Mouse (Mus musculus) intestine, postnatal 0 days (tissue): ENCODE results near the gene Srm. TPM values are rescaled to one million over a fixed set of nuclear protein-coding genes. Genes with fewer than 3 reads are reported as not detected.
A peak's percentile ranks its signal among the peaks of the same experiment; 100 is the strongest.

Experiments used
- ATAC-seq: fragments of 200-750 bp; cut with Nextera tagmentation; 2 replicates; pipeline ENCODE4 v1.8.0; 2017; ENCODE audit warnings: mild to moderate bottlenecking, moderate TSS enrichment, moderate library complexity
- H3K27ac ChIP-seq: fragments of 300-500 bp; sonication (generic); 2 replicates; pipeline ENCODE4 v1.5.1; 2014; ENCODE audit warnings: mild to moderate bottlenecking, low read depth, low read length, moderate library complexity
- H3K27me3 ChIP-seq: fragments of 300-500 bp; sonication (generic); replicated peaks from 2 replicates; pipeline ENCODE4 v1.6.1; 2014; ENCODE audit warnings: low read length, mixed read lengths; ENCODE audit not compliant: control insufficient read depth, insufficient read depth
- H3K36me3 ChIP-seq: fragments of 300-500 bp; sonication (generic); 2 replicates; pipeline ENCODE4 v1.6.1; 2014; ENCODE audit warnings: mild to moderate bottlenecking, moderate library complexity; ENCODE audit not compliant: control insufficient read depth, insufficient read depth
- H3K4me1 ChIP-seq: fragments of 300-500 bp; sonication (generic); replicated peaks from 2 replicates; pipeline ENCODE4 v1.6.1; 2014; ENCODE audit warnings: antibody characterized with exemption, low read length, mixed read lengths; ENCODE audit not compliant: control insufficient read depth, insufficient read depth
- H3K4me2 ChIP-seq: fragments of 300-500 bp; sonication (generic); replicated peaks from 2 replicates; pipeline ENCODE4 v1.6.1; 2014; ENCODE audit warnings: low read depth, mild to moderate bottlenecking, moderate library complexity
- H3K4me3 ChIP-seq: fragments of 300-500 bp; sonication (generic); 2 replicates; pipeline ENCODE4 v1.5.1; 2014; ENCODE audit warnings: low read depth, low read length
- H3K9ac ChIP-seq: fragments of 300-500 bp; sonication (generic); 2 replicates; pipeline ENCODE4 v1.6.1; 2014; ENCODE audit warnings: mild to moderate bottlenecking, low read depth, low read length
- H3K9me3 ChIP-seq: fragments of 300-500 bp; sonication (generic); 2 replicates; pipeline ENCODE4 v1.6.1; 2016; ENCODE audit warnings: mixed run types; ENCODE audit not compliant: control insufficient read depth
- CTCF ChIP-seq: sonication (generic); IDR thresholded peaks from 2 replicates; pipeline ENCODE4 v1.5.1; 2016; ENCODE audit warnings: low read depth, mild to moderate bottlenecking, control low read depth, antibody characterized with exemption, moderate library complexity
- WGBS: fragments of 180-500 bp; shearing (Covaris S2); extraction: QIAGEN DNeasy Blood & Tissue Kit; methylation state at CpG from one replicate; pipeline ENCODE4 v1.1.7; 2014; 5-methylcytosine and 5-hydroxymethylcytosine counted together
- polyA plus RNA-seq: library from polyadenylated mRNA; unstranded; fragments of >200 nt; fragmentation: Nextera tagmentation; extraction: Ambion mirVana; gene quantifications from 2 replicates; pipeline ENCODE4 v1.2.1, GENCODE M21; 2015

The Srm gene
- polyA plus RNA-seq, 1 experiment from 2014 or later: 50.5 TPM

DNA sequence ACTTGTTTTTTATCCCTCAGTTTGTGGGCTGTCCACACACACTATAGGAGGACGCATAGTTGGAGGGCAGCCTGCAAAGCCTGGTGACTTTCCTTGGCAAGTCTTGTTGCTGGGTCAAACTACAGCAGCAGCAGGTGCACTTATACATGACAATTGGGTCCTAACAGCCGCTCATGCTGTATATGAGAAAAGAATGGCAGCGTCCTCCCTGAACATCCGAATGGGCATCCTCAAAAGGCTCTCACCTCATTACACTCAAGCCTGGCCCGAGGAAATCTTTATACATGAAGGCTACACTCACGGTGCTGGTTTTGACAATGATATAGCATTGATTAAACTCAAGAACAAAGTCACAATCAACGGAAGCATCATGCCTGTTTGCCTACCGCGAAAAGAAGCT, 22.4 kb downstream of the Srm start:
- H3K9ac ChIP-seq: no peak overlapping the region
- H3K36me3 ChIP-seq: peaks cover 51% of the 10 kb centered on the region
- TF ChIP-seq CTCF: no peak
- no peaks in the 10 kb centered on the region for H3K27me3 ChIP-seq
- ATAC-seq: no peak
- no peak overlapping the region for H3K4me3 ChIP-seq
- H3K4me2 ChIP-seq: no peak overlapping the region
- WGBS: 83% methylated on average over 9 of the region's 9 CpGs
- H3K27ac ChIP-seq: no peak overlapping the region
- H3K9me3 ChIP-seq: no peaks in the 10 kb centered on the region
- H3K4me1 ChIP-seq: no peaks in the 10 kb centered on the region

DNA sequence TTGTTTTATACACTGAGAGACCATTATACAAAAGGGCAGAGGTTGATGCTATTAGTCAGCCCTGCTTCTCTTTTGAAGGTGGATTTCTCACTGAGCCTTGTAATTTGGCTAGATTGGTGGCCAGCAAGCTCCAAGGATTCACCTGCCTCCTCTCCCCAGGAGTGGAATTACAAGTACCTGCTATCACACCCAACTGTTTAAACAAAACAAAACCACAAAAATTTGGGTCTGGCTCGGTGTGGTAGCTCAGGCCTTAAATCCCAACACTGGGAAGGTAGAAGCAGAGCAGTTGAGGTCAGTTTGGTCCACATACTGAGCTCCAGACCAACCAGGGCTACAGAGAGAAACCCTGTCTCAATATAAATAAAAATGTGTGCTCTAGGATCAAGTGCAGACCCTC, 28.5 kb downstream of the Srm start:
- Histone ChIP-seq H3K27ac (no peak overlapping the region), H3K4me2 (no peak overlapping the region), H3K27me3 (no peaks in the 10 kb centered on the region), H3K4me3 (no peak overlapping the region), H3K9me3 (no peaks in the 10 kb centered on the region), H3K4me1 (no peaks in the 10 kb centered on the region), H3K36me3 (peaks cover 79% of the 10 kb centered on the region), H3K9ac (no peak overlapping the region)
- ATAC-seq: no peak
- TF ChIP-seq CTCF: no peak
- 20% methylated on average over 1 of the region's 1 CpGs for WGBS

DNA sequence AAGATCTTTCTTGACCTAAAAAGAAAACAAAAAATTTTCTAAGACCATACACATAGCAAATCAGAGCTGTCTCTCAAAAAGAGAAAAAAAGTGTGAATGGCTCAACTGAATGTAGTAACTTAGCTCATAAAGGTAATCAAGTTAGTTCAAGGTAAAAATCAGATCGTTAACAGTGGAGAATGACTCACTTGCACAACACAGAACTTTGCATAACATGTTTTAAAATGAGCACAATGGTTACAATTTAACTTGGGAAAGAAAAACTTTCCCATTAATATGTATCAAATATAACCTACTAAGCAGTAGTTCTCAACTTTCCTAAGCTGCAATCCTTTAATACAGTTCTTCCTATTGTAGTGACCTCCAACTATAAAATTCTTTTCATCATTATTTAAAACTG, 29.4 kb downstream of the Srm start:
- H3K36me3 ChIP-seq: peaks cover 75% of the 10 kb centered on the region
- 49% methylated on average over 1 of the region's 1 CpGs for WGBS
- H3K4me1 ChIP-seq: no peaks in the 10 kb centered on the region
- no peak overlapping the region for H3K27ac ChIP-seq
- H3K4me2 ChIP-seq: no peak overlapping the region
- no peak overlapping the region for H3K9ac ChIP-seq
- H3K27me3 ChIP-seq: no peaks in the 10 kb centered on the region
- no peak overlapping the region for H3K4me3 ChIP-seq
- TF ChIP-seq CTCF: no peak
- ATAC-seq: no peak
- no peaks in the 10 kb centered on the region for H3K9me3 ChIP-seq

DNA sequence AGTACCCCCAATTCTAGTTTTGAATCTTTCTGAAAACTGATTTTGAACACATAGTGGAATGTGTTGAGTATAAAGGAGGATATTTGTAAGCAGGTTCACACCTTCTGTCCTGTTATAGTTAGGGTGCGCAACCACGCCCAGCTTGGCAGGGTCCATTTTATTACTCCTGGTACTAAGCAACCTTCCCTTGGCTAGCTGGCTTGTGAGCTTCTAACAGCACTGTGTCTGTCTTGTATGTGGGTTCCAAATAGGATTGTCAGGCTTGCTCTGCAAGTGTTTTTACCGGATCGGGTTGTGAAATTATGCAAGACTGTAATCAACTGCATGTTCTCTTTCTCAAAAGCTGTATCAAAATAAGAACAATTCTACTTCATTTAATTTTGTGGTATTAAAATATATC, 31.2 kb downstream of the Srm start:
- peaks cover 60% of the 10 kb centered on the region for H3K36me3 ChIP-seq
- WGBS: 61% methylated on average over 4 of the region's 4 CpGs

GRCm38 (mm10) chr4:148623609-148624008, 32.3 kb downstream of the Srm start:
- ATAC-seq: no peak
- Histone ChIP-seq H3K4me1 (no peaks in the 10 kb centered on the region), H3K27me3 (no peaks in the 10 kb centered on the region), H3K9ac (no peak overlapping the region), H3K4me3 (no peak overlapping the region), H3K4me2 (no peak overlapping the region), H3K9me3 (no peaks in the 10 kb centered on the region), H3K27ac (no peak overlapping the region), H3K36me3 (peaks cover 52% of the 10 kb centered on the region)
- TF ChIP-seq CTCF: no peak
- 68% methylated on average over 4 of the region's 4 CpGs for WGBS

More for the DNA sequence above, 31.2 kb downstream of the Srm start:
- no peak overlapping the region for H3K4me3 ChIP-seq
- no peak for TF ChIP-seq CTCF
- no peaks in the 10 kb centered on the region for H3K27me3 ChIP-seq
- no peak overlapping the region for H3K9ac ChIP-seq
- H3K9me3 ChIP-seq: no peaks in the 10 kb centered on the region
- no peaks in the 10 kb centered on the region for H3K4me1 ChIP-seq
- no peak overlapping the region for H3K27ac ChIP-seq
- H3K4me2 ChIP-seq: no peak overlapping the region
- no peak for ATAC-seq

DNA sequence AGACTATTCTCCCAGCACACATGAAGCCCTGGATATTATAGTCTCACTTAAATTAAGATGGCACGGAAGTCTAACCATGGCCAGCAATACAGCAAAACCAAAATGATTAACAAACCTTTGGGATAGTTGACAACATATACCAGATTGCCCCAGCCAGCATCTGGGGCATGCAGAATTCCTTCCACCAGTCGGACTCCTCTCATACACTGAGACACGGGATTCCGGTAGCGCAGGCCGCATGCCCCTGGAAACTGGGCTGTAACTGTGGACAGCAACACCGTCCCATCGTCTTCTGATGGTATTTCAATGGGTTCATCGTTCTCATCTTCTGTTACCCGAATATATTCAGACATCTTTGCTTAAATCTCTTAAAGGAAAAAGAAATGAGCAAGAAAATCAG, 33.7 kb downstream of the Srm start:
- no peaks in the 10 kb centered on the region for H3K27me3 ChIP-seq
- H3K4me3 ChIP-seq: 0 out of 2 replicates have a peak overlapping the region, but pooled peaks have one; percentile 97
- H3K27ac ChIP-seq: no peak overlapping the region
- no peaks in the 10 kb centered on the region for H3K9me3 ChIP-seq
- H3K36me3 ChIP-seq: peaks cover 38% of the 10 kb centered on the region
- peak overlapping the region; percentile 72 for H3K4me2 ChIP-seq
- WGBS: 73% methylated on average over 10 of the region's 10 CpGs
- 0 out of 2 replicates have a peak, but pooled peaks have one; percentile 7 for TF ChIP-seq CTCF
- H3K9ac ChIP-seq: no peak overlapping the region
- H3K4me1 ChIP-seq: no peaks in the 10 kb centered on the region
- no peak for ATAC-seq
